Mouse (Mus musculus): Measurements from ENCODE around the gene Ppard. TPM values are rescaled to one million over a fixed set of nuclear protein-coding genes. Genes with fewer than 3 reads are reported as not detected.
A peak's percentile ranks its signal among the peaks of the same experiment; 100 is the strongest.
"Not testable (repeated sequence)": the region's sequence is repeated elsewhere in the genome, so short reads cannot be mapped to it uniquely, and the experiment has no call there.

Gene Ppard
- polyA plus RNA-seq, 1 experiment from 2014 or later = 2.2 TPM

DNA sequence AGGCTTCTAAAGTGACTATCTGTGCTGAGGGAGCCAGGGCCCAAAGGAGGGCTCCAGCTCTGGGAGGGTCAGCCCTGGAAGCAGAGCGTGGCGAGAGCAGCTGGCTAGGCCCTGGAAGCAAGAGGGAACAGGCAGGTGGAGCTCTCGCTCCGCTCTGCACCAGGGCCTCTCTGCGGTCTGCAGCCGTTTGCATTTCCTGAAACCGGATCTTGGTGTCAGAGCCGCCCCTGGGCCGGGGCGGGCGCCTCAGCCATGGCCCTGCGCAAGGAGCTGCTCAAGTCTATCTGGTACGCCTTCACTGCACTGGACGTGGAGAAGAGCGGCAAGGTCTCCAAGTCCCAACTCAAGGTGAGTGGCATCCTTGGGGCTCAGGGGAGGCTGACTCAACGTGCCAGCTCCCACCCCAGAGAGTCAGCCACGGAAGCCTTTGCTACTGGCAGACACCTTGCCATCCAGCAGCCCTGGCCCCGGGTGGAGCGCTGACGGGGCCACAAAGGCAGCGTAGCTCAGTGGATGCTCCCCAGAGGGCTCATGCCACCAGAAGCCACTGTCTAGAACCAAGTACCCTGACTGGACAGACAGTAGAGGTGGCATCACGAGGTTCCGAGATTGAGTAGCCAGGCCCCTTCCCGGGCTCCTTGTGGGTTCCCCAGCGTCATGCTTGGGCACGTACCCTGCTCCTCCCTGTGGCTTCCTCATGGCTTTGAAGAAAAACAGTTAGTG is 24.7 kb upstream of the Ppard start, which contains the start of gene Def6:
TSS of gene Def6 (plus strand) at position 188 of the 723 bp plus-strand sequence.
- Histone ChIP-seq H3K27ac (replicated peaks) (peak within 1 kb of the TSS; percentile 50; the same call in 1 of the 2 replicates), H3K4me3 (no peak within 1 kb of the TSS), H3K4me1 (no peaks in the 10 kb centered on the region), H3K36me3 (peaks cover 15% of the 10 kb centered on the region), H3K27me3 (no peaks in the 10 kb centered on the region), H3K9ac (replicated peaks) (peak within 1 kb of the TSS; percentile 20; the same call in 1 of the 2 replicates), H3K9me3 (no peaks in the 10 kb centered on the region), H3K4me2 (replicated peaks) (peak within 1 kb of the TSS; percentile 21)
- 29% methylated on average over 26 of the region's 26 CpGs for WGBS
- no peak for ATAC-seq (ENCODE audit: low FRiP score, low read depth)

DNA sequence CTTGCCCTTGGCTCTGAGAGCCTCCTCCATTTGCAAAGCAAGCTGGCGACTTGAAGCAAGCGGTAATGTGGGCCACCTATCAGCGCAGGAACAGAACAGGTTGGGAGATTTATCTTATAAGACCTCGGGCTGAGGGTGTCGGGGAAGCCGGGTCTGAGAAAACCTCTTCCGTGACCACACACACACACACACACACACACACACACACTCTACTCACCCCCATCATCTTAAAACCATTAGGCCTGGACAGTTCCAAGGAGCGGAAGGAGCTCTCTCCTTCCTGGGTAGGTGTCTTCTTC is 24.2 kb upstream of the Ppard start:
- H3K4me3 ChIP-seq = no peak overlapping the region
- no peak overlapping the region for H3K4me2 ChIP-seq (replicated peaks)
- H3K36me3 ChIP-seq = peaks cover 10% of the 10 kb centered on the region
- H3K9ac ChIP-seq (replicated peaks) = no peak overlapping the region
- 83% methylated on average over 8 of the region's 8 CpGs for WGBS
- ATAC-seq (ENCODE audit: low FRiP score, low read depth) = no peak
- no peaks in the 10 kb centered on the region for H3K4me1 ChIP-seq
- H3K9me3 ChIP-seq = no peaks in the 10 kb centered on the region
- no peak overlapping the region for H3K27ac ChIP-seq (replicated peaks)
- no peaks in the 10 kb centered on the region for H3K27me3 ChIP-seq

DNA sequence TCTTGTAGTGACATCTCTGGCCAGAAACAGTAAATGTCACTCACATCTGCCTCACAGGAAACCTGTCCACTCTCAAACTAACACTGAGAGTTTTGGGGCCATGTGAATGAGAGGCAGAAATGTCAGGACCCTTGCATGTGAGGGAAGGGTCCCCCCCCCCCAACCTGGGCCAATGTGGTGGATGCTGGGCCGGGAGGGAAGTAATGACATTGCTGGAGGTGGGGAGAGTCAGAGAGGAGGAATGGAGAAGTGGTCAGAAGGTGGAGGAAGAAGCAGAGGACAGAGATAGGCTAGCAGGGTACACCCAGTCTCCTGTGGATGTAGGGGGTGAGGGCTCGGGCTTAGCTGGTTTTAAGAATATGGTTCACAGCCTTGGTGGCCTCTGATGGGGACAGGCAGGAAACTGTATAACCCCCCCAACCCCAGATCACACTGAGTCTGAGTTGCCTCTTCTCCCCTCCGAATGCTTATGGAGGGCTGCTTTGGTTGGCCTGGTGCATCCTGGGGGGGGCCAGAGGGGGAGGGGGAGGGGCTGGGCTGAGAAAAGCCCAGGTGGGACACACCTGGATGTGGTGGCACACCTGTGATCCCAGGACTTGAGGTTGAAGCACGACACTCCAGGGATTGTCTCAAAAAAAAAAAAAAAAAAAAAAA is 22.9 kb upstream of the Ppard start:
- ATAC-seq (ENCODE audit: low FRiP score, low read depth) = no peak
- Histone ChIP-seq H3K9ac (replicated peaks) (no peak overlapping the region), H3K27me3 (no peaks in the 10 kb centered on the region), H3K4me3 (no peak overlapping the region), H3K27ac (replicated peaks) (no peak overlapping the region), H3K4me2 (replicated peaks) (no peak overlapping the region), H3K9me3 (no peaks in the 10 kb centered on the region), H3K36me3 (peaks cover 9% of the 10 kb centered on the region; the same call in 1 of the 2 replicates), H3K4me1 (no peaks in the 10 kb centered on the region)
- WGBS = 65% methylated on average over 4 of the region's 4 CpGs

DNA sequence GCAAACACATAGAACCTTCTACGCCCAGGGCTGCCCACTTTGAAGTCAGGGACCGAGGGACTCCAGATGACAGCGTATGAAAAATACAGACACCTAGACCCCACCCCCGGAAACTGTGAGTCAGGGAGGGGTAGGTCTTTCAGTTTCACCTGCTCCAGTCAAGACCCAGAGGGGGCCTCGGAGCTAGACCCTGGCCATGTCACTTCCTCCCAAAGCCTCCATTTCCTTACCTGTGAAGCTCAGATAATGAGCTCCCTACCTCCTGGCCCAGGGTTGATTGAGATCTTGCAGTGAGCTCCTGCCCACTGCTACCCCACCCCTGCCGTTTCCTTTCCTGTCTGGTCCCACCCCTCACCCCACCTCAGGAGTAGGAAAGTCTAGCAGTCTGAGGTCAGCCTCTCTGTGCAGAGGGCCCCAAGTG is 20.6 kb upstream of the Ppard start:
- Histone ChIP-seq H3K36me3 (no peaks in the 10 kb centered on the region), H3K4me1 (no peaks in the 10 kb centered on the region), H3K27me3 (peaks cover 2% of the 10 kb centered on the region; the same call in 1 of the 2 replicates), H3K9me3 (no peaks in the 10 kb centered on the region), H3K4me2 (replicated peaks) (no peak overlapping the region), H3K9ac (replicated peaks) (no peak overlapping the region), H3K4me3 (no peak overlapping the region), H3K27ac (replicated peaks) (no peak overlapping the region)
- ATAC-seq (ENCODE audit: low FRiP score, low read depth) = no peak
- 82% methylated on average over 6 of the region's 6 CpGs for WGBS

DNA sequence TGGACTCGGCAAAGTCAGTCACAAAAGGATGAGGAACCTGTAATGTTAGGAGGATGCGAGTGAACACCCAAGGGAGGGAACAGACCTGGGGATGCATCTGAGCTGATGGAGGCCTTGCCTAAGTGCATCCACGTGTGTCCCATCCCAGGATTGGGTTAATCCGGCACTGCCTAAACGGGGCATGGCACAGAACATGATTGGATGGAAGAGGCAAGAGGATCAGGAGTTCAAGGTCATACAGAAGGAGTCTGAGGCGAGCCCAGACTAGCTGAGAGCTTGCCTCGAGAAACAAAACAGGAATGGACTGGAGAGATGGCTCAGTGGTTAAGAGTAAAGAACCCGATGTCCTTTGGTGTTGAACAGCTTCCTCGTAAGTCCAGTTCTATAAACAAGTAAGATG is 20.1 kb upstream of the Ppard start:
- H3K27me3 ChIP-seq = peaks cover 7% of the 10 kb centered on the region; the same call in 1 of the 2 replicates
- 76% methylated on average over 9 of the region's 9 CpGs for WGBS
- H3K9me3 ChIP-seq = no peaks in the 10 kb centered on the region
- H3K36me3 ChIP-seq = no peaks in the 10 kb centered on the region
- no peaks in the 10 kb centered on the region for H3K4me1 ChIP-seq
- H3K4me2 ChIP-seq (replicated peaks) = no peak overlapping the region
- H3K4me3 ChIP-seq = no peak overlapping the region
- no peak overlapping the region for H3K27ac ChIP-seq (replicated peaks)
- ATAC-seq (ENCODE audit: low FRiP score, low read depth) = no peak
- no peak overlapping the region for H3K9ac ChIP-seq (replicated peaks)

DNA sequence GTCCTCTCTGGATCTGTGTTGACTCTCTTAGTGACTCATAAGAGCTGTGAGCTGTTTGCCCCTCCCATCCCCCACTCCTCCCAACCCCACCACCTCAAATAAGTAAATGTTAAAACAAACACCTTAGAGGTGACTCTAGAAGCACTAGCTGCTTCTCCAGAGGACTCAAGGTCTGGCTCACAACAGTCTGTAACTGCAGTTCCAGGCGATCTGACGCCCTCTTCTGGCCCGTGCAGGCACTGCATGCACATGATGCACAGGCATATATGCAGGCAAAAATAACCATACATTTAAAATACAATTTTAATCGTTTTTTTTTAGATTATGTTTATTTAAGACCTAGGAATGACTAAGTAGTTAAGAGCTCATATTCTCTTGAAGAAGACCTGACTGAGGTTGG is 19.3 kb upstream of the Ppard start:
- Histone ChIP-seq H3K36me3 (no peaks in the 10 kb centered on the region), H3K9me3 (no peaks in the 10 kb centered on the region), H3K27me3 (peaks cover 12% of the 10 kb centered on the region), H3K4me3 (no peak overlapping the region), H3K9ac (replicated peaks) (no peak overlapping the region), H3K27ac (replicated peaks) (no peak overlapping the region), H3K4me1 (no peaks in the 10 kb centered on the region; the same call in 1 of the 2 replicates), H3K4me2 (replicated peaks) (no peak overlapping the region)
- 30% methylated on average over 4 of the region's 4 CpGs for WGBS
- ATAC-seq (ENCODE audit: low FRiP score, low read depth) = no peak

DNA sequence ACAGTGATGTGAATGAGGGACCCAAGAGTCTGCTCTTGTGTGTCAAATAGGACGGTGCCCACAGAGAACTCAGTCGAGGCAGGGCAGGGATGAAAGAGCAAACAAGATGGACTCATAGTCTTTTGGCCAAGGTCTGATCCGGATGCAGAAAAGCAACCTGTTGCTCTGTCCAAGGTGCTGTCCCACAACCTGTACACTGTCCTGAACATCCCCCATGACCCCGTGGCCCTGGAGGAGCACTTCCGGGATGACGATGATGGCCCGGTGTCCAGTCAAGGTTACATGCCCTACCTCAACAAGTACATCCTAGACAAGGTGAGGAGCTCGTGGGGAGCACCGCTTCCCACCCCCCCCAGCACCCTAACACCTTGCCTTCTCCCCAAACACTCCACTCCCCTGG is 15.7 kb upstream of the Ppard start:
- H3K4me1 ChIP-seq = no peaks in the 10 kb centered on the region; the same call in 1 of the 2 replicates
- no peak overlapping the region for H3K9ac ChIP-seq (replicated peaks)
- ATAC-seq (ENCODE audit: low FRiP score, low read depth) = no peak
- peaks cover 16% of the 10 kb centered on the region for H3K27me3 ChIP-seq
- H3K9me3 ChIP-seq = no peaks in the 10 kb centered on the region
- no peak overlapping the region for H3K4me3 ChIP-seq
- H3K36me3 ChIP-seq = no peaks in the 10 kb centered on the region
- H3K4me2 ChIP-seq (replicated peaks) = no peak overlapping the region
- H3K27ac ChIP-seq (replicated peaks) = no peak overlapping the region
- 89% methylated on average over 9 of the region's 9 CpGs for whole genome bisulfite sequencing

DNA sequence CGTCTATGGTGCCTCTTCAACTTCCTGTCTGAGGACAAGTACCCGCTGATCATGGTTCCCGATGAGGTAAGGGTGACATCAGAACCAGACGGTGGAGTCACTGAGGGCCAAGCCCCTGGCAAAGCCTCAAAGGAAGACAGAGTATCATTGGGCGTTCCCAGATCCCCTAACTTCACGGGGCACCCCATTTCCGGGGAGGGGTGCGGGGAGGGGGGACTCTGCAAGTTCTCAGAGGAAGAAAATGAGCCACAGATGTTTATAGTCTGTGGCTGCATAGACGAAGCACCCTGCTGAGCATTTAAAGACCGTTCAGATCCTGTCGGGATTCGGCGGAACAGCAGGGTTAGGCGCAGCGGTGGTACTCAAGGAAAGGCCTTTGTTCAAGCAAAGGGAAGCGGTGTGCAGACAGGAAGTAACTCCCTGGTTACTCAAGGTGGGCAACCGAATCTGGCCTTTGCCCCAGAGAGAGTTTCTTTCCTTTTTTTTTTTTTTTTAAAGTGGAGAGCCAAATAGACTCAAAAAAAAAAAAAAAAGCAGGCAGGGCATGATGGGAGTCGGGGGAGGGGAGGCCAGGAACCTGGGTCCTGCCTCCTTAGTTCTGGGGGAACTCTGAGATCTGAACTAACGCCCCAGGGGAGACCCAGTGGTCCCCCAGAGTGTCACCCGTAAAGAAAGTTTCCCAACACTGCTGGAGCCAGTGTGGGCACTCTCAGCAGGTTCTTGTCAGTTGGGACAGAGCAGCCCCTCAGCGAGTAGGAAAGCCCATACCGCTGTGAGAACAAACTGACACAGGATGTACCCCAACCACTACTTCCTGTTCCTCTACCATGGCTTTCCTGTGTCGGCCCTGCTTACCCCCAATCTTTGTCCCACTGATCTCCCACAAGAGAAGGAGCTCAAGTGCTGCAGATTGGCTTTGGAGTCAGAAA is 14.5 kb upstream of the Ppard start:
- H3K27me3 ChIP-seq = peaks cover 23% of the 10 kb centered on the region
- ATAC-seq (ENCODE audit: low FRiP score, low read depth) = no peak
- H3K27ac ChIP-seq (replicated peaks) = no peak overlapping the region
- H3K36me3 ChIP-seq = no peaks in the 10 kb centered on the region
- H3K9ac ChIP-seq (replicated peaks) = no peak overlapping the region
- H3K4me2 ChIP-seq (replicated peaks) = 0 out of 2 replicates have a peak overlapping the region, but pooled peaks have one; percentile 15
- peaks cover 2% of the 10 kb centered on the region for H3K4me1 ChIP-seq
- no peak overlapping the region for H3K4me3 ChIP-seq
- 33% methylated on average over 23 of the region's 23 CpGs for WGBS
- no peaks in the 10 kb centered on the region for H3K9me3 ChIP-seq

DNA sequence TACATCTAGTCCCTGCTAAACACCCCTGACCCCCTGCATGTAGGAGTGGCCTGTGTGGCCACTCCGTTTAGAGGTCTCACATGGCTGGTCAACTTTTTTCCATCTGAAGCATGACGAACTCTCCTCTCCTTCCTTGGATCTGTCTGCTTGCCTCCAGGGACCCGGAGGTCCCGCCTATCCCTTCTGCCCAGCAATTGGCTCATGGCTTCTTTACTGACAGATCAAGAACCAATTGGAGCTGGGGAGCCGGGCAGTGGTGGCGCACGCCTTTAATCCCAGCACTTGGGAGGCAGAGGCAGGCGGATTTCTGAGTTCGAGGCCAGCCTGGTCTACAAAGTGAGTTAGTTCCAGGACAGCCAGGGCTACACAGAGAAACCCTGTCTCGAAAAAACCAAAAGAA is 10.0 kb upstream of the Ppard start:
- not testable (repeated sequence) for H3K27ac ChIP-seq (replicated peaks); H3K4me2 ChIP-seq (replicated peaks); ATAC-seq (ENCODE audit: low FRiP score, low read depth); H3K4me3 ChIP-seq; H3K9me3 ChIP-seq; H3K36me3 ChIP-seq; H3K9ac ChIP-seq (replicated peaks)
- WGBS = 93% methylated on average over 10 of the region's 10 CpGs
- peaks cover 22% of the 10 kb centered on the region for H3K4me1 ChIP-seq
- H3K27me3 ChIP-seq = peaks cover 27% of the 10 kb centered on the region

DNA sequence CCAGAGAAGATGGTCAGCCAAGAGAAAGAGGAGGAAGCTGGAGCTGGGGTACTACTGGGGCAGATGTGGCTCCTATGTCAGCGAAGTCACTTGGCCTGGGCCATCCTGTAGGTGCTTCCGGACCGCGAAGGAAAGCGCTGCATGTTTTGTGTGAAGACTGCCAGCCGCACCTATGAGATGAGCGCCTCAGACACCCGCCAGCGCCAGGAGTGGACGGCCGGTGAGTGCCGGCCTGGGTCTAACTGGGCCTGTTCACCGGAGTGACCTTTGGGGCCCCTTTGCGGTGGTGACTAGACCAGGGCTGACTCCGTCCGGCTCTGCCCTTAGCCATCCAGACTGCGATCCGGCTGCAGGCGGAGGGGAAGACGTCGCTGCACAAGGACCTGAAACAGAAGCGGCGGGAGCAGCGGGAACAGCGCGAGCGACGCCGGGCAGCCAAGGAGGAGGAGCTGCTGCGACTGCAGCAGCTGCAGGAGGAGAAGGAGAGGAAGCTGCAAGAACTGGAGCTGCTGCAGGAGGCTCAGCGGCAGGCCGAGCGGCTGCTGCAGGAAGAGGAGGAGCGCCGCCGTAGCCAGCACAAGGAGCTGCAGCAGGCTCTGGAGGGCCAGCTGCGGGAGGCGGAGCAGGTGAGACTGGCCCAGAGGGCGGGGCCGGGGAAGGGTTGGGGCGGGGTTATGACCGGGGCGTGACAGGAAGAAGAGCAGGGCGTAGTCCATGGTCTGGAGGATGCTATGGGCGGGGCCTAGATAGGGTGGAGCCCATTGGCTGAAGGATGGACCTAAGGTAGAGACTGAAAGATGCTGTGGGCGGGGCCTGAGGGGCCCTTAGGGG is 8.7 kb upstream of the Ppard start:
- peaks cover 18% of the 10 kb centered on the region for H3K27me3 ChIP-seq
- WGBS = 2% methylated on average over 45 of the region's 46 CpGs
- peak overlapping the region; percentile 56 for H3K4me3 ChIP-seq
- peak overlapping the region; percentile 94 for H3K4me2 ChIP-seq (replicated peaks)
- peaks cover 22% of the 10 kb centered on the region for H3K4me1 ChIP-seq
- peak overlapping the region; percentile 84 for H3K9ac ChIP-seq (replicated peaks)
- ATAC-seq (ENCODE audit: low FRiP score, low read depth) = peak; percentile 86
- H3K9me3 ChIP-seq = no peaks in the 10 kb centered on the region
- peak overlapping the region; percentile 77 for H3K27ac ChIP-seq (replicated peaks)
- no peaks in the 10 kb centered on the region for H3K36me3 ChIP-seq

DNA sequence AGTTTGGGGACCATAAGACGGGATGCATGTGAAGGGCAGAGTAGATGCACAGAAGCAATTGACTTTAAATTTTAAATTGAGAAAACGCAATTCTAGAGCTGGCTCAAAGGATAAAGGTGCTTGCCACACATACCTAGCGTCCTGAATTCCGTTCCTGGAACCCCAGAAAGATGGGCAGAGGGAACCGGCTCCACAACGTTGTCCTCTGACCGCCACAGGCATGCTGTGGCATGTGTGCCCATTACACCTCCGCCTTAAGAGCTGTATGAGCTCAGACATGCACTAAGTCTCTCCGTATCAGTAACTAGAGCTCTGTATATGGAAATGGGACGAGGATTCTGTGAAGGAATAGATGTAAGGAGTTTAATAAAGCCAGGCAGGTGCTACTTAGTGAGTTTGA is 7.9 kb upstream of the Ppard start:
- ATAC-seq (ENCODE audit: low FRiP score, low read depth) = no peak
- Histone ChIP-seq H3K9me3 (no peaks in the 10 kb centered on the region), H3K4me2 (replicated peaks) (no peak overlapping the region), H3K27ac (replicated peaks) (no peak overlapping the region; the same call in 1 of the 2 replicates), H3K4me1 (peaks cover 22% of the 10 kb centered on the region), H3K9ac (replicated peaks) (no peak overlapping the region), H3K36me3 (no peaks in the 10 kb centered on the region), H3K4me3 (no peak overlapping the region), H3K27me3 (peaks cover 21% of the 10 kb centered on the region)
- WGBS = 85% methylated on average over 10 of the region's 10 CpGs
